Mouse (Mus musculus): ENCODE results near the gene Lzic.

DNA sequence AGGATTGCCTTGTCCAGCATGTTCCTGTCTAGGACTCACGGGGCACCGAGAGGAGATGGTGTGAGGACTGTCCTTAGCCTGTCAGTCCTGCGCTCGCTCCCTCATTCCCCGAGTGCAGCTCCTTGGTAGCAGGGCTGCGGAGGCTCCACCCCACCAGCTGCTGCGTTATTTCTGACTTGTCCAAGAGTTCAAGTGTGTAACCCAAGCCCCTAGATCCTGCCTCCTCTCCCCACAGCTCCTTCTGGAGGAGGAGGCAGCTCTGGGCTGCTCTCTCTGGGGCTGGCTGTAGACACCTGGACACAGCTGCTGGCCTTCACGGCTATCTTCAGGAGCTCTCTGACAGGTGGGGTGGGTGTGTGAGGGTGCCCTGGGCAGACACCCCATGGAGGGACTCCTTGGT lies 59.9 kb downstream of the Lzic start:
- TF ChIP-seq CTCF (IDR thresholded peaks at IDR 0.05; ENCODE audit: control insufficient read depth, insufficient read depth, insufficient read length) (no peak), MYOG (IDR thresholded peaks at IDR 0.05; ENCODE audit: control insufficient read depth, extremely low read depth, insufficient read length) (no peak)

Data from C2C12 (cell line).